Mouse (Mus musculus) heart, postnatal 25 days (tissue): ENCODE measurements around the gene Cyp2d34. TPM values are rescaled to one million over a fixed set of nuclear protein-coding genes. Genes with fewer than 3 reads are reported as not detected.

Experiments used
- DNase-seq: peaks from one replicate; pipeline ENCODE4 v3.0.0; 2022; ENCODE audit warnings: low spot score
- intact Hi-C: fragments of 180-260 bp; cut with DNase I; formaldehyde crosslinking; loops from one replicate; pipeline ENCODE4 v1.15.1; 2025
- microRNA-seq: library from miRNA; unstranded; fragments of <30 nt; microRNA quantifications from one replicate; pipeline ENCODE4 v1.2.0, GENCODE M21; 2022
- total RNA-seq, 2 experiments: library from RNA; stranded (reverse); gene quantifications; 2 replicates each; pipeline ENCODE4 v1.2.3; 2021

Gene Cyp2d34
- not detected for total RNA-seq

DNA sequence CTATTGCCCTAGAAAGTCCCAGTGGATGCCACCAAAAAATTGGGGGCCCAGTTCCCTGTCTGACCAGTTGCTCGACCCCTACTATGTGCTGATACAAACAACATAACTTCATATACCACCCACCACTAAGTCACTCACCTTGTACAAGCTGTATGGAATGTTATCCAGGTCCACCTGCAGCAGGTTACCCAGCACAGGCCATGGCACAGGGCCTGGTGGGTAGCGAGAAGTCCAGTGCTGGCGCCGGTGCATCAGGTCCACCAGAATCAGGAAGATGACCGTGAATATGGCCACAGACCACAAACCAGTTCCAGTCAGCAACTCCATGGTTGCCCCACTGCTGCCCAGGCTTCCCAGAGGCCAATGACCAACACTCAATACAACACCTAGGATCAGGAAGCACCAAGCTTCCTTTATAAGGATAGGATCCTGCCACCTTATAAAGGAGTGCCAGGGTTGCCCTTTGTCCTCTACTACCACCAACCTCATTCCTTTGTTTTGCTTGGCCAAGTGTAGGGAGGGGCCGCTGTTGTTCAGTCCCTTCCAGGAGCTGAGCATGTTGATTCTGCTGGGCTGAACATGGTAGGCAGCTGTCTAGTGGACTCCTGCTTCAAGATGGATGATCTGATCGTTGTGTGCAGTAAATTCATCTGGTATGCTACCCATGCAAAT, at the start of gene Cyp2d34:
Cyp2d34 (minus strand) TSS at position 416 of the 672 bp plus-strand sequence.
- intact Hi-C loops, result no loop called here
- no peak for DNase-seq

DNA sequence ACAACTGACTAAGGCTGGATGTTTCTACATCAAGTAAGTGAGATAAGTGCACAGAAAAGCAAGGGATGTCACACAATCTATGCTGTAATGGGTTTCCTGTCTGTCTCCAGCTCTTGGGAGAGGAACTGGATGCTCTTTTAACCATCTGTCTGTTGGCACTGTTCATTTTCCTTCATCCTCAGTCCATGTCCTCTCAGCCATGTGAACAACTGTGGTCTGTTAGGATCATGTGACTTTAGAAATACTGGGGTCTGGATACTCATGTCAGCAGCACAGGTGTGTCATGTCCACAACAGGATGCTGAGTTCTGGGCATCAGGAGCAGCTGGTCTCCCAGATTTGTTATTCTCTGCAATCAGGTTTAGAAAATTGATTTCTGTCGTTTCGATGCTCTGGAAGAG, 35.6 kb upstream of the Cyp2d34 start:
- intact Hi-C loops, result no loop called here
- DNase-seq, result no peak

DNA sequence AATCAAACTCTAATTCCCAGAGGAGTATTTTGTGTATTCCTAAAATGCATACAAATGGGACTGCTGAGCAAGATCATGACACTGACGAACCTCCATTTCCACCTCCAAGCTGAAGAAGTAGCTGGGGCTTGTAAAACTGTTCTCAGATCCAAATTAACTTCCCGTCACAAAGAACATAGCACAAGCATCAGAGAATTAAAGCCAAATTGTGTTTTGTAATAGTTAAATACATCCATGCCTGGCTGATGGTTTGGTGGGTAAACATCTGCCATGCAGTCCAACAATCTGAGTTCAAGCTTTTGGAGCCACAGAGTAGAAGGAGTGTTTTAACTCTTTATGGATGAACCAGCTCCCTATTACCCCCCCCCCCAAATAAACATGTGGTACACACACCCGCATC, 23.6 kb upstream of the Cyp2d34 start:
- intact Hi-C loops, result no loop called here
- DNase-seq, result no peak

GRCm38 (mm10) chr15:82643771-82644170, 23.0 kb upstream of the Cyp2d34 start:
- no peak for DNase-seq
- intact Hi-C loops, result no loop called here

GRCm38 (mm10) chr15:82642771-82643170, 22.0 kb upstream of the Cyp2d34 start:
- intact Hi-C loops, result no loop called here
- no peak for DNase-seq

GRCm38 (mm10) chr15:82641921-82642320, 21.2 kb upstream of the Cyp2d34 start:
- DNase-seq, result no peak
- intact Hi-C loops, result no loop called here

DNA sequence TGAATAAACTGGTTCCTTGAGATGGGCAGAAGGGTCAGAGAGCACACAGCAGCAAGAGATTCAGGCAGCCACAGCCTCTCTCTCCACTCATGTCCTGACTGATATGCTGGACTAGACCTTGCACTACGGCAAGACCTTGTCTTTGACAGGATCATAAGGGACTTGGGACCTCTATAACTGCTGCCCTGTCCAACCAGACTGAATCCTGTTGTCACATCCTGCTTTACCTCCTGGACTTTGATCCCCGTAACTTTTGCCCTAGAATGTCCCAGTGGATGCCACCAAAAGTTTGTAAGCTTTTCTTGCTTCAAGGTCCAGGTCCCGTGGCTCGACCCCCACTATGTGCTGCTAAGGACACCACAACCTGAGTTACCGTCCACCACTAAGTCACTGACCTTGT, 20.6 kb upstream of the Cyp2d34 start:
- DNase-seq, result no peak
- intact Hi-C loops, result no loop called here

DNA sequence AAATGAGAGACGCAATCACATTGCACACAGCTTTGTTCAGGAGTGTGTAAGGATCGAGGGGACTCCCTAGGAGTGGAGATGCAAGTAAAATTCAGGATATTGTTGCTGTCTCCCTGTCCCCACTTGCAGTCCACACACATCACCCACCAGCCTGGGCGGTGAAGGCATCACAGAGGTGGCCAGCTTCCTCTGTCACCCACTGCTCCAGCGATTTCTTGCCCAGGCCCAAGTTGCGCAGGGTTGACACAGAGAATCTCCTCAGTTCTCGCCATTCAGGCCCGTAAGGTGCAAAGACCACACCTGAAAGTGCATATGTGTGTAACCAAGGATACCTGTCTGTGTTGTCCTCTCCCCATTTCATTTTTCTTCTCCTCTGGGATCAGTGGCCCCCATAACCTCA, 19.5 kb upstream of the Cyp2d34 start:
- no peak for DNase-seq
- intact Hi-C loops, result no loop called here

GRCm38 (mm10) chr15:82637130-82638075, 16.7 kb upstream of the Cyp2d34 start:
- intact Hi-C loops, result no loop called here

GRCm38 (mm10) chr15:82634976-82635375, 14.2 kb upstream of the Cyp2d34 start:
- DNase-seq, result no peak
- intact Hi-C loops, result no loop called here

More at GRCm38 (mm10) chr15:82637130-82638075, 16.7 kb upstream of the Cyp2d34 start:
- no peak for DNase-seq

GRCm38 (mm10) chr15:82621993-82622392, 1.2 kb upstream of the Cyp2d34 start:
- DNase-seq, result no peak
- intact Hi-C loops, result no loop called here

DNA sequence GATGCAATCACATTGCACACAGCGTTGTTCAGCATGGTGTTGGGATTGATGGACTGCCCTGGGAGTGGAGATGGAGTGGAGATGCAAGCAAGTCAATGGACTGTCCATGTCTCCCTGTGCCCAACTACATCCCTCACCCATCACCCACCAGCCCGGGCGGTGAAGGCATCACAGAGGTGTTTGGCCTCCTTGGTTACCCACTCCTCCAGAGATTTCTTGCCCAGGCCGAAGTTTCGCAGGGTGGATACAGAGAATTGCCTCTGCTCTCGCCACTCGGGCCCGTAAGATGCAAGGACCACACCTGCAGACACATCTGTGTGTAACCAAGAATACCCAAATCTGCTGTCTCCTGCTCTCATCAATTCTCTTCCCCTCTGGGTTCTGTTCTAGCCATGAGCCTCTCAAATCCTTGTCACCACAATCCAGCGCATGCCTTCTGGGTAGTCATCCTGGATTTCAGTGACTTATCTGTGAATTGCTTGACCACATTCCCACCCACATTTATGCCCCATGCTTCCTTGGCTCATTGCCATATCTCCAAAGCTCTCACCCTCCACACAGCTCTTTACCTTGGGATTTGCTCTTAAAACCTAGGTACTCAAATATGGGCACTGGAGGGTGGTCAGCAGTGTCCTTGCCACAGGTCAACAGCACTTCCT, 2.3 kb downstream of the Cyp2d34 start:
- no peak for DNase-seq

GRCm38 (mm10) chr15:82582621-82583020, 38.1 kb downstream of the Cyp2d34 start:
- no peak for DNase-seq
- intact Hi-C loops, result no loop called here

More for the DNA sequence above, 2.3 kb downstream of the Cyp2d34 start:
- intact Hi-C loops, result no loop called here

DNA sequence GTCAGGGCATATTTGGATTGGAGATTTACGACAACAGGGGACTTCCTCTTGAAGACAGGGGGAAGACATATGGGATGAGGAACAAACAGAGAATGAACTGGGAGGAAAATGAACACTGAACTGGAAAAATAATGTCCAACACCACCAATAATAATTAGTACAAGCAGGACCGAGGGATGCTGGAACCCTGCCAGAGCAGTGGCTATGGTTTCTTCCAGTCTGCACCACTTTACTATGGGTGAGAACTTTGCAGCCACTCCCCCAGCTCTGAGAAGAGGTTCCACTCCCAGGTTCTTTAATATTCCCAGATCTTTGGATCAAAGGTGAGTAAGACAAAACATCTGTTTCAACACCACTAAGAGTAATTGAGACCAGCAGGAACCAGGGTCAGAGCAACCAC, 41.7 kb downstream of the Cyp2d34 start:
- DNase-seq, result no peak
- intact Hi-C loops, result no loop called here

GRCm38 (mm10) chr15:82572856-82573255, 47.9 kb downstream of the Cyp2d34 start:
- no peak for DNase-seq
- intact Hi-C loops, result no loop called here

Small RNA genes within 50 kb of the gene (microRNA-seq; reads per million reads assigned to microRNA genes)
- gene Gm27463 (not detected), gene Gm27742 (not detected)

Other genes starting within 250 kb of the Cyp2d34 start
- 10 to 100 TPM; 21.5 to 25.4 TPM for gene Cyp2d22, start 240.7 kb downstream of the Cyp2d34 start, total RNA-seq
- gene Cyp2d11, start 226.9 kb downstream of the Cyp2d34 start, total RNA-seq, result under 1 TPM; 0.21 to 0.22 TPM
- not detected for gene Cyp2d10, start 213.8 kb downstream of the Cyp2d34 start, total RNA-seq
- not detected for gene Cyp2d9, start 187.5 kb downstream of the Cyp2d34 start, total RNA-seq
- gene Cyp2d12, start 65.9 kb downstream of the Cyp2d34 start, total RNA-seq, result not detected
- not detected for gene Cyp2d40, start 143.2 kb upstream of the Cyp2d34 start, total RNA-seq
- gene Cyp2d26, start 173.3 kb upstream of the Cyp2d34 start, total RNA-seq, result not detected